Mouse (Mus musculus) spleen, adult 2 months (tissue): ENCODE measurements around the gene Dnajc16. TPM values are rescaled to one million over a fixed set of nuclear protein-coding genes. Genes with fewer than 3 reads are reported as not detected.

Experiments used
- DNase-seq, 2 experiments: peaks; one replicate each; pipeline versions ENCODE4 v3.0.0 to v3.0.0-alpha.2; 2012 to 2021; ENCODE audit warnings: low spot score in 2 of 2, low read depth in 1 of 2
- H3K27ac ChIP-seq: fragments of 200-500 bp; 2 replicates; pipeline ENCODE4 v1.5.1; 2012; ENCODE audit warnings: low read length, inconsistent platforms; ENCODE audit not compliant: insufficient read depth
- H3K27me3 ChIP-seq: fragments of 200-500 bp; 2 replicates; pipeline ENCODE4 v1.6.1; 2012; ENCODE audit warnings: mild to moderate bottlenecking, moderate library complexity, low read length, inconsistent platforms; ENCODE audit not compliant: control insufficient read depth, insufficient read depth
- H3K36me3 ChIP-seq: fragments of 200-500 bp; 2 replicates; pipeline ENCODE4 v1.6.1; 2012; ENCODE audit warnings: mild to moderate bottlenecking, low read length, inconsistent platforms; ENCODE audit not compliant: control insufficient read depth, insufficient read depth
- H3K4me1 ChIP-seq: fragments of 200-500 bp; 2 replicates; pipeline ENCODE4 v1.6.1; 2011; ENCODE audit warnings: inconsistent platforms; ENCODE audit not compliant: control insufficient read depth, insufficient read depth, insufficient read length
- H3K4me3 ChIP-seq: fragments of 200-500 bp; 2 replicates; pipeline ENCODE4 v1.5.1; 2011; ENCODE audit warnings: mild to moderate bottlenecking, inconsistent platforms; ENCODE audit not compliant: insufficient read depth, insufficient read length; ENCODE audit errors: extremely low read depth
- CTCF ChIP-seq: fragments of 200-500 bp; IDR thresholded peaks from 2 replicates; pipeline ENCODE4 v1.5.1; 2011; ENCODE audit warnings: mild to moderate bottlenecking, inconsistent platforms; ENCODE audit not compliant: insufficient read depth, insufficient read length, insufficient replicate concordance; ENCODE audit errors: extremely low read depth
- POLR2A ChIP-seq: fragments of 200-500 bp; IDR thresholded peaks from 2 replicates; pipeline ENCODE4 v1.6.1; 2011; ENCODE audit warnings: low read depth, low read length, inconsistent platforms
- WGBS: fragments of 180-500 bp; shearing (Covaris S2); methylation state at CpG from one replicate; pipeline ENCODE4 v1.1.7; 2018; 5-methylcytosine and 5-hydroxymethylcytosine counted together
- polyA plus RNA-seq: library from polyadenylated mRNA; depleted of rRNA; stranded (reverse); fragments of >200 nt; gene quantifications from 2 replicates; pipeline ENCODE4 v1.2.3, GENCODE M21; 2012

Dnajc16 gene
- polyA plus RNA-seq, 1 experiment: 6.6 TPM

- H3K27me3 ChIP-seq: no peaks in the 10 kb centered on the region
- no peaks in the 10 kb centered on the region for H3K4me1 ChIP-seq
- TF ChIP-seq CTCF (no peak), POLR2A (no peak)
- 81% methylated on average over 6 of the region's 6 CpGs for WGBS
- H3K4me3 ChIP-seq: no peak overlapping the region
- peaks cover 13% of the 10 kb centered on the region for H3K36me3 ChIP-seq
- no peak overlapping the region for H3K27ac ChIP-seq
- no peak for DNase-seq
Measured at GRCm38 (mm10) chr4:141758874-141759542, 31.7 kb downstream of the Dnajc16 start.

GRCm38 (mm10) chr4:141757124-141757523 lies 33.6 kb downstream of the Dnajc16 start:
- no peaks in the 10 kb centered on the region for H3K4me1 ChIP-seq
- DNase-seq: no peak
- WGBS: 94% methylated on average over 3 of the region's 3 CpGs
- H3K36me3 ChIP-seq: peaks cover 1% of the 10 kb centered on the region; the same call in 1 of the 2 replicates
- H3K27ac ChIP-seq: no peak overlapping the region
- no peaks in the 10 kb centered on the region for H3K27me3 ChIP-seq
- TF ChIP-seq POLR2A (no peak), CTCF (no peak)
- no peak overlapping the region for H3K4me3 ChIP-seq

- Histone ChIP-seq H3K4me1 (no peaks in the 10 kb centered on the region), H3K27ac (no peak overlapping the region), H3K4me3 (no peak overlapping the region), H3K36me3 (no peaks in the 10 kb centered on the region), H3K27me3 (no peaks in the 10 kb centered on the region)
- no peak for DNase-seq
- TF ChIP-seq CTCF (no peak), POLR2A (no peak)
- WGBS: 93% methylated on average over 19 of the region's 19 CpGs
Measured at GRCm38 (mm10) chr4:141755375-141755930, 35.3 kb downstream of the Dnajc16 start.

GRCm38 (mm10) chr4:141752076-141752421 lies 38.7 kb downstream of the Dnajc16 start:
- H3K4me1 ChIP-seq: no peaks in the 10 kb centered on the region
- TF ChIP-seq CTCF (no peak), POLR2A (no peak)
- no peak for DNase-seq
- H3K27me3 ChIP-seq: no peaks in the 10 kb centered on the region
- H3K4me3 ChIP-seq: no peak overlapping the region
- H3K27ac ChIP-seq: peak overlapping the region; percentile 80
- WGBS: 27% methylated on average over 4 of the region's 4 CpGs
- H3K36me3 ChIP-seq: no peaks in the 10 kb centered on the region

GRCm38 (mm10) chr4:141751419-141752075 lies 39.2 kb downstream of the Dnajc16 start:
- TF ChIP-seq POLR2A (no peak), CTCF (no peak)
- Histone ChIP-seq H3K27ac (peak overlapping the region; percentile 80), H3K4me1 (no peaks in the 10 kb centered on the region), H3K27me3 (0 out of 2 replicates have a peak, but pooled peaks cover 2% of the 10 kb centered on the region), H3K4me3 (no peak overlapping the region), H3K36me3 (no peaks in the 10 kb centered on the region)
- 66% methylated on average over 4 of the region's 4 CpGs for WGBS
- DNase-seq: no peak

GRCm38 (mm10) chr4:141750826-141751225 lies 39.9 kb downstream of the Dnajc16 start:
- no peak for TF ChIP-seq POLR2A
- TF ChIP-seq CTCF: no peak
- Histone ChIP-seq H3K27ac (no peak overlapping the region), H3K36me3 (no peaks in the 10 kb centered on the region), H3K4me1 (no peaks in the 10 kb centered on the region), H3K27me3 (0 out of 2 replicates have a peak, but pooled peaks cover 2% of the 10 kb centered on the region), H3K4me3 (no peak overlapping the region)
- no peak for DNase-seq
- WGBS: 83% methylated on average over 3 of the region's 3 CpGs
